Mouse (Mus musculus): ENCODE results near the gene Crygb.
A peak's percentile ranks its signal among the peaks of the same experiment; 100 is the strongest.

Gene Crygb

DNA sequence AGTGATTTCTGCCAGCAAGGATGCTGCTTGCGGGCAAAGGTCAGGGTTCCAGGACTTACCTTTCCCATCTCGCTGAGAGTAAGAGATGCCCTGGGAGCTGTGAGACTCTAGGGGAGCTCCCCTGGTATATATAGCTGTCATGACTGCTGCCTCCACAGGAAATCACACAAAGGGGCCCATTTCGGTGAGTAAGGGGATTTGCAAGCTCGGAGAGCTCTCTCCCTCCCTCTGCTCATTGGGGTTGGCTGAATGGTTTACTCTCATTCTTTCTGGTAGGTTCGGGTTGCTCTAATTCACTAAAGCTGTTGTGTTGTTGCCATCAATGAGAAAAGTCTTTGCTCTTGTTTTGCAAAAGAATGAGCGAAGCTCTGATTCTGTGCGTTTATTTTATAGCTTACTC is at the start of gene Crygb:
Gene Crygb (minus strand): TSS at position 101 of the 400 bp plus-strand sequence.
- no peak for DNase-seq (ENCODE audit: low spot score)

DNA sequence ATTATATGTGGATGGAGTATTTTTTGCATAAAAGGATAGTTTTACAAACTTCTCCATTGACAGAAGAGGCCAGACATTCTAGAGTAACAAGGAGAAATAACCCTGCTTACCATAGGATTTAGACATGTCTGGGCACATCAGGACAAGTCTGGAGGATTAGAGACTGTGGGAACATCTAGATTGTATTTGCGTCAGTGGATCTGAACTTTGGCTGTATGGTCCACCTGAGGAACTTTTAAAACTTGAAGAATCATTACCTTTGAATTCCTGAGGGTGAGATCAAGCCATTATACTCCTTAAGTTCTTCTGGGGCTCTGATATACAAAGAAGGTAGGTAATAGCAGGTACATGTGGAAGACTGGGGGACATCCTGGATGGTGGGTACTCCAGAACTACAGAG is 49.6 kb upstream of the Crygb start:
- no peak for DNase-seq (ENCODE audit: low spot score)

GRCm38 (mm10) chr1:65130226-65130625 is 48.1 kb upstream of the Crygb start:
- DNase-seq (ENCODE audit: low spot score): no peak

DNA sequence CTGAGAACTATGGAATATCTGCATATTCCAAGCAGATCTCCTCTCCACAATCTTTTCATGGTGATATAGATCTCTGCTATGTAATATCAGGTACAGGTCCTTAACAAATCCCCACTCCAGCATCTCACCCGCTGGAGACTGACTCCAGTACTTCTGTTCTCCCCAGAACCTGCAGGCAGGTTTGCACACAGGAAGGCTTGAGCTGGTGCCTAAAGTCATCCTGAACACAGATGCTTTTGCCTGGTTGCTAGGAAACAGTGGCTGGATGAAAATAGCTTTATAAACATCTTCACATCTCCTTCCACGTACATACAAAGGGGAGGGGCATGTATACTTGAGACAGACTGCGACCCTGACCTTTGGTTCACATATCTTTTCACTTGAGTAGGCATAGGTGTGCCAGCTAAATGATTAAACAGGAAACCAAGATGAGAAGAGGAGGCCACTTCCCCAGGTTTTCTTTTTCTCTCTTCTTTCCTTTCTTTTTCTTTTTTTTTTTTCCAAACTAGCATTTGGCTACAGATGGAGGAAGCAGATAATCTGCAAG is 47.6 kb upstream of the Crygb start:
- DNase-seq (ENCODE audit: low spot score): no peak

- DNase-seq (ENCODE audit: low spot score): no peak
Observed at GRCm38 (mm10) chr1:65122574-65123372, 40.7 kb upstream of the Crygb start, which contains the start of gene D630023F18Rik. Gene D630023F18Rik (minus strand): TSS chr1:65123214.

DNA sequence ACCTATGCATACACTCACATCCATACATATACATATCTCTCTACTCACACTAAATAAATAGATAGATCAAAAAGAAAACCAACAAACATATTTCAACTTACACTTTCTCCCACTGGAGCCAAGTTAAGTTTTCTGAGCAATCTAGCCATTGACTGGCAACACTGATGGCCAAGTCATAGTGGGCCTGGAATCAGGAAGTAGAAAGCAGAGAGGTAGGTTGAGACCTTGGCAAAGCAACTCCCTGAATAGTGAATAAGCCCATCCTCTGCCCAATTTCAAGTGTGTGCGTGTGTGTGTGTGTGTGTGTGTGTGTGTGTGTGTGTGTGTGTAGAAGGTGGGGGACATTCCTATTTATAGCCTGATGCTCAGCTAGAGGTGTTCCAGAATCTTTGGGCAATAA is 37.4 kb upstream of the Crygb start, which contains the start of gene Gm28845:
Gene Gm28845 (minus strand): TSS at position 121 of the 400 bp plus-strand sequence.
- DNase-seq (ENCODE audit: low spot score): no peak

DNA sequence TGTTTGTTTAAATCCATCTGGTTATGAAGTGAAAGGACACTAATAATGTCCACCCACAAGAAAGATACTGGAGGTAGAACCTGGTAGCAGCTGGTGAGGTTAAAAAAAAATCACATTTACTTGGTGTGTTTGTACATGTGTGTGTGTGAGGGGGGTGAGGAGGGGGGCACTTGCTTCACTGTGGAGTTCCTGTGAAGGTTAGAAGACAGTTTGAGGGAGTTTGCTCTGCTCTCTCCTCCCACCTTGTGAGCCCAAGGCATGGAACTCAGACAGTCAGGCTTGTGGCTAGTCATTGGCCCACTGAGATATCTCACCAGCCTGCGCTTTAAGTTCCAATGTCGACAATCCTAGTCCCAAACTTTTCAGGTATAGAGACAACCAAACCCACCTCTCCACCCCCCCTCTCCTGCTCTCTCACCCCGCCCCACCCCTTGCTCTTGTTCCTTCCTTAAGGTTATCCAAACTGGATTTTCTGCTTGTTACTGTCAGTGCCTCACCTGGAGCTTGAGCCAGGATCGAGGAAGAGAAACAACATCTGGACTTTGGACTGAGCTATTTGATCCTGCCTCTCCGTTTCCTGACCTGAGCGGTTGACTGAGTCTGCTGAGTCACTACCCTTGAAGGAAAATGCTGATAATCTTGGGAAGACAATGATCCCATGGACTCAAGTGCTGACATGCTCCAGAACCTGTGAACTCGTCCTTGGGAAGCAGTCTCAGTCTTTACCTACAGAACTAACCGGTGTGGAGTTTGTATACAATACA is 36.2 kb upstream of the Crygb start:
- no peak for DNase-seq (ENCODE audit: low spot score)

- DNase-seq (ENCODE audit: low spot score): no peak
Observed at GRCm38 (mm10) chr1:65113536-65114172, 31.6 kb upstream of the Crygb start.

DNA sequence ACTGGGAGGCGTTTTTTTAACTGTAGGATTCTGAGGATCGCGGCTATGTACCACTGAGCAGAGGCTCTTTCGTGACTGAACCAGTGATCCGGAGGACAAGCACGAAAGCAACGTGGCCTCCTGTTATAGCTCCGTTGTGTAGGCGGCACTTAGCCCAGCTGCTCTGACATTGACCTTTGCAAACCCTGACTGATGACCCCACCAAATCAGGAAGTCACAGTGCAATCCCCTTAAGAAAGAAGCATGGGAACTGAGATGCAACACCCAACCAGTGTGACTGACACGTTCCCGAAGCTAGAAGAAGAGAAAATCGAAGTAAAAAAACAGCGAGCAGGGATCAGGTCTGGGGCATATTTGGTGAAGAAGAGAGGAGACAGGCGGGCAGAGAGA is 30.7 kb upstream of the Crygb start:
- DNase-seq (ENCODE audit: low spot score): no peak

DNA sequence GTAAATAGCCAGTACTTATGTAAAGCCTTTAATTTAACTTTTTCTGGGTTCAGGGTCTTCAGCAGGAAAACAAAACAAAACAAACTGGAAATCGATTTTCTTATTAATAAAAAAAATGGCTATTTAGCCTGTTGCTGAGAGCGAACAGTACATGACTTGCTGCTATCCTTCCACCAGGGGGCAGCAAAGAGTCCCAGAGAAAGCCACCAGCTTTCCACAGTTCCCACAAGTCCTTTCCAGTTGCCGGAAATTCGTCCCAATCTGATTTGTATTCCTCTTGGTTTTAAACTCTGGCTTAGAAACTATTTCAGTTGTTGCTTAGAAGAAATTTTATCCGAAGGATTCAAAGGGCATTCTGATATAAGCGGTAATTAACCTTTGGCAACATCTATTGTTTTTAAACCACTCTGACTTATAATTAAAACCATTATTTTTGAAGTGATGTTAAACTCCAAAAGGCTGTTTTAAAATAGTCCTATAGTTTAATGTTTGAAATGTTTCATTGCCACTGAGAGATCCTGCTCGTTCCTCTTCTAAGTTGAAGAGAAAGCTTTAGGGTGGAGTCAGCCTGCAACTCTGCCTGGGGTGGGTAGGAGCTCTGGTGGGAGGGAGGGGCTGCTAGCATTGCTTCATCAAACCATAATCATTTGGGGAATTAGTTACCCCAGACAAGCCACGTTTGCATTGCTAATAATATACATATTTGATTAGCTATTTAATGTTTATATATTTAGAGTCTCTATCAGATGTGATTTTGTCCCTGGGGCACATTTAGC is 30.1 kb upstream of the Crygb start:
- DNase-seq (ENCODE audit: low spot score): peak; percentile 63

DNA sequence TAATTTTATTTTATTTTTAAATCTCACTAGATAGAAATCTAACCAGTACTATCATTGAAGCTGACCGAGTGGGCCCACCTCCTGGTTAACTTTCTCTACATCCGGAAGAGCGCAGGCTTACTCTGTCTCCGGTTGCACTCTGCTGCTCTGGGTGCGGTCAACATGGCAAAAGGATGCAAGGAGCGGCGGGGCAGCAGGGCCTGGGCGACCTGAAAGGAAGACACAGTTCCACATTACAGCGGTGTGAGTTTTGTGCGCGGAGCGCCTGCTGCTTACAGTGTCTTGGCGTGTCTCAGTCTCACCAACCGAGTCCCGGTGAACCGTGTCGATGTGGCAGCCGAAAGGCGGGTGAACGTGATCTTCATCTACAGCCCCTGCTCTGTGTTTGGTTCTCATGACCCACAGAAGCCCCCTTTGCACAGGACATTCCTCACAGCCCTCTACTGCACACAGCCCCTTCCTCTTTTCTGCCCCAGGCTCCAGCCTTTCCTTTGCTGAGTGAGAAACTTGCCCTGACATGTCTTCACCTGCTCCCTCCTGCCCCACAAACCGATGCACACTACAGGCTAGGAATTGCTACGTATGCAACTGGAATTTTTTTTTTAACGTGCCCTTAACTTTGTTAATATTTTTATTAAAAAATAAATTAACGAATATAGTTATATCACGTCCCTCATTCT is 27.8 kb upstream of the Crygb start:
- DNase-seq (ENCODE audit: low spot score): no peak

DNA sequence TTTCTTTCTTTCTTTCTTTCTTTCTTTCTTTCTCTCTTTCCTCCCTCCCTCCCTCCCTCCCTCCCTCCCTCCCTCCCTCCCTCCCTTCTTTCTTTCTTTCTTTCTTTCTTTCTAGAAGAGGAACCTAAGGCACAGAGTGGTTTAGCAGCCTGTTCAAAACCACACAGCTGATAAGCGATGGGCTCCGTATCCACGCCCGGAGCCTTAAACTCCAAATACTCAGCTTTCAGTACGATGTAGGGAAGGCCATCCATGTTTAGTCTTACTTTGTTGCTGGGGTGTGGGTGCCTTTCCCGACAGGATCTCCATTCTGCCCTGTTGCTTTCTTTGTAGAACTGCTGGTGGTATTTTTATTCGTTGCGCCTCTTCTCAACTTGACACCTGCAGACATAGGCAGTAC is 27.1 kb upstream of the Crygb start:
- no peak for DNase-seq (ENCODE audit: low spot score)

- DNase-seq (ENCODE audit: low spot score): no peak
Observed at GRCm38 (mm10) chr1:65107654-65108279, 25.7 kb upstream of the Crygb start.

GRCm38 (mm10) chr1:65103273-65103672 is 21.2 kb upstream of the Crygb start, which contains the start of gene Cryga:
Gene Cryga (minus strand): TSS chr1:65103373.
- no peak for DNase-seq (ENCODE audit: low spot score)

GRCm38 (mm10) chr1:65096953-65097352 is 14.9 kb upstream of the Crygb start:
- no peak for DNase-seq (ENCODE audit: low spot score)

- no peak for DNase-seq (ENCODE audit: low spot score)
Observed at GRCm38 (mm10) chr1:65091566-65091965, 9.5 kb upstream of the Crygb start.

- no peak for DNase-seq (ENCODE audit: low spot score)
Observed at GRCm38 (mm10) chr1:65090370-65090769, 8.3 kb upstream of the Crygb start.

DNA sequence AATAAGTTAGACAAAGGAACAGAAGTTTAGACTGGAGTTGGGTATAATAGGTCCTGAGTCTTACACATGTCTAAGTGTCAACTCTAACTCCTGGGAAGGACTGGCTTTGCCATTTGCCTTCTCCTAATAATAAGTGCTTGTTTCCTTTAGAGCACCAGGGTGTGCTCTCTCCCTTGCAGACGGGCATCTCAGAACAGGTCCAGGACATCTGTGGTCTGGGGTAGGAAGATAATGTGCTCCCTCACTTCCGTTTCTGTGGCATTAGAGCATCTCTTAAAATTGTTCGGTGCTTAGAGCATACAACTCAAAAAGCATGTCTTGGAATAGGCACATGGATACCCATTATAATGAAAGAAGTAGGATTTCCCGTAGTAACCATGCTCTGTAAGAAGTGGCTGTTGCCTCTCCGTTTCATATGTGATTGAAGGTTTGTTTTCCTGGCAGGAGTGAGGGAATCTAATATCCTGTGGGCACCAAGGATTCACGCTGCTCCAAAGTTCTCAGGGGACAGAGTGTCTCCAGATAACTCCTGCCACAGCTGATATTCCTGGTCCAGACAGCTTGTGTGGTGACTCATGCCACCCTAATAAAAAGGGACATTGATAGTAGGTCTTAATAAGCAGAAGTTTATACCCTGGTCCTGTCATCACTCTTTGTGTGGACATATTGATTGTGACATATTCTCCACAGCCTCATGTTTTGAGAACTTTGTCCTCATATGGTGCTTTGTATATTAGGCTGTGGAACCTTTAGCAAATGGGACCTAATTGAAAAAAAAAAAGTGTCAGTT is 6.7 kb upstream of the Crygb start:
- DNase-seq (ENCODE audit: low spot score): no peak

GRCm38 (mm10) chr1:65075607-65076006 is 6.5 kb downstream of the Crygb start:
- no peak for DNase-seq (ENCODE audit: low spot score)

DNA sequence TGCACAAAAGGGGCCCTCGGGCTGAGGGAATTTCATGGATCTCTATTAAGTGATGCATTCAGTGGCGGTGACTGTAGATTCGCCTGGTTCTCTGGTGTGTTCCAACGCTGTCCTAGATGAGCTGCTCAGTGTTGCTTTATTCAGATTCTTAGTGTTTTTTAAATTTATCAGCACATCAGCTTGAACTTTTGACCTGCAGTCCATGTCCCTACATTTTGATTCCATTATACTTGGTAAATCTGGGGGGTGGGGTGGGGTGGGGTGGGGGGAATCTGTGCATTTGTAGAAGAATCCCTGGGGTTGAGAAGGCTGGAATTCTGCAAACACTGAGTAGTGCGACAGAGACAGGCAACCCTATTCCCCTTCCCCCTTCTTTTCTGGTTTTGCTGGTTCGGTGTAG is 8.5 kb downstream of the Crygb start, which contains the start of gene Crygc:
Gene Crygc (minus strand): TSS at position 101 of the 400 bp plus-strand sequence.
- DNase-seq (ENCODE audit: low spot score): no peak
